8 mouse cellular contexts compared by ENCODE assay signal in the genomic region with DNA sequence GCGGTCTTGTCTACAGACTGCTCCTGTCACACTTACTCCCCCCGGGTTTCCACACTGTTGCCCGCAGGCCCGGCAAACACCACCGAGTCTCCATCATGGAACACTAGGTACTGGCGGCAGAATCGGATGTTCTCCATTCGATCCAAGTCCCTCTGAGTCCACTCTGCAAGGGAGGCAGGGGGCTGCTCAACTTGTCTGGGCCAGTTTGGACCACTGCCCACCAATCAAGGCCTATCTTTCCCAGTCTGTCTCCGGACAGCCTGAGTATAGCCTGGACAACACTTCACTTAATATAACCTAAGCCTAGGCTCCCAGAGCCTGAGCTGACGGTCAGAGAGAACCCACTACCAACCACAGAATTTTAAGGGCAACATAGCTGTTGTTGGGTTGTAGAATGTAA. TPM values are rescaled to one million over a fixed set of nuclear protein-coding genes. Genes with fewer than 3 reads are reported as not detected.
A peak's percentile ranks its signal among the peaks of the same experiment; 100 is the strongest.
DNase-seq lines count a peak whose midpoint lies in the region; ATAC-seq and TF ChIP-seq lines count a peak whose summit lies in the region.

No protein-coding gene starts in this region.

- peak overlapping the region; percentile 68; the same call in 1 of the 2 replicates for H3K27ac ChIP-seq in heart, embryonic 11.5 days (ENCODE audit: low read depth, low read length)
- H3K27ac ChIP-seq in CH12.LX (ENCODE audit: insufficient read depth, low read depth): no peak overlapping the region
- H3K27ac ChIP-seq in forebrain, embryonic 14.5 days (ENCODE audit: low read depth, low read length): no peak overlapping the region
- peak overlapping the region; percentile 98 for H3K27ac ChIP-seq in liver, postnatal 0 days (ENCODE audit: low read depth)

- no peaks in the 10 kb centered on the region for H3K9me3 ChIP-seq in heart, embryonic 11.5 days (replicated peaks; ENCODE audit: control insufficient read depth, low read length)
- no peaks in the 10 kb centered on the region for H3K9me3 ChIP-seq in CH12.LX (replicated peaks; ENCODE audit: low read length)
- H3K9me3 ChIP-seq in forebrain, embryonic 14.5 days (replicated peaks; ENCODE audit: control insufficient read depth, low read length): no peaks in the 10 kb centered on the region
- no peaks in the 10 kb centered on the region for H3K9me3 ChIP-seq in liver, postnatal 0 days (ENCODE audit: low read length)

- no peak for TF ChIP-seq POLR2A in CH12.LX (IDR thresholded peaks at IDR 0.05; ENCODE audit: low read depth, low read length)

- peak overlapping the region; percentile 91 for H3K4me3 ChIP-seq in heart, embryonic 11.5 days (ENCODE audit: low read depth, low read length)
- H3K4me3 ChIP-seq in CH12.LX (replicated peaks in 1 of 3; ENCODE audit: low read depth in 2 of 3, low read length in 2 of 3, poor library complexity in 1 of 3): peak overlapping the region; percentile 67 to 89 (median 87)
- H3K4me3 ChIP-seq in forebrain, embryonic 14.5 days (ENCODE audit: low read depth, low read length): peak overlapping the region; percentile 57
- peak overlapping the region; percentile 76 for H3K4me3 ChIP-seq in liver, postnatal 0 days (ENCODE audit: low read depth, low read length)

- in situ Hi-C loops in CH12.LX (cut with MboI; ENCODE audit: low pct_ligation_motif_present, low pct_unique_long_range_greater_than_20kb, low sequenced_read_pairs): no loop called here

- no peaks in the 10 kb centered on the region for H3K27me3 ChIP-seq in heart, embryonic 11.5 days (ENCODE audit: control insufficient read depth, insufficient read depth, low read length)
- H3K27me3 ChIP-seq in CH12.LX (replicated peaks): no peaks in the 10 kb centered on the region
- no peaks in the 10 kb centered on the region for H3K27me3 ChIP-seq in forebrain, embryonic 14.5 days (replicated peaks; ENCODE audit: control insufficient read depth, insufficient read depth, low read length)
- H3K27me3 ChIP-seq in liver, postnatal 0 days (ENCODE audit: insufficient read depth, low read length): no peaks in the 10 kb centered on the region

- no peak for TF ChIP-seq CTCF in CH12.LX (conservative IDR thresholded peaks at IDR 0.05 in 1 of 2, IDR thresholded peaks at IDR 0.05 in 1 of 2; ENCODE audit: low read depth in 2 of 2, low read length in 2 of 2)
- no peak for TF ChIP-seq CTCF in liver, postnatal 0 days (IDR thresholded peaks at IDR 0.05; ENCODE audit: low read depth)

- dilution Hi-C loops in CH12.LX (cut with MboI; ENCODE audit: extremely low pct_ligation_motif_present, extremely low pct_unique_long_range_greater_than_20kb, low sequenced_read_pairs): no loop called here

- TF ChIP-seq EP300 in CH12.LX (IDR thresholded peaks at IDR 0.05; ENCODE audit: low read length): no peak
- no peak for TF ChIP-seq EP300 in liver, postnatal 0 days (IDR thresholded peaks at IDR 0.05; ENCODE audit: low read depth)

- WGBS in heart, embryonic 11.5 days (ENCODE audit: insufficient replicate concordance): 63% methylated on average over 10 of the region's 10 CpGs
- WGBS in forebrain, embryonic 14.5 days: 71% methylated on average over 10 of the region's 10 CpGs
- WGBS in liver, postnatal 0 days (ENCODE audit: insufficient replicate concordance): 63% methylated on average over 10 of the region's 10 CpGs

- peaks cover 9% of the 10 kb centered on the region for H3K79me2 ChIP-seq in CH12.LX (replicated peaks; ENCODE audit: control insufficient read depth, extremely low read depth, insufficient read depth, poor library complexity, severe bottlenecking)

- no peak for ATAC-seq in heart, embryonic 11.5 days (replicated peaks; ENCODE audit: insufficient number of reproducible peaks, low FRiP score, low TSS enrichment)
- ATAC-seq in forebrain, embryonic 14.5 days: no peak
- no peak for ATAC-seq in liver, postnatal 0 days

- peaks cover 24% of the 10 kb centered on the region; the same call in 1 of the 2 replicates for H3K4me1 ChIP-seq in heart, embryonic 11.5 days (ENCODE audit: control insufficient read depth, insufficient read depth, low read length)
- peaks cover 5 to 33% of the 10 kb centered on the region in 2 experiments for H3K4me1 ChIP-seq in CH12.LX (ENCODE audit: control insufficient read depth in 1 of 2, insufficient read depth in 2 of 2)
- H3K4me1 ChIP-seq in forebrain, embryonic 14.5 days (ENCODE audit: control insufficient read depth, insufficient read depth, low read length): peaks cover 6% of the 10 kb centered on the region
- H3K4me1 ChIP-seq in liver, postnatal 0 days (ENCODE audit: insufficient read depth): peaks cover 31% of the 10 kb centered on the region

- H3K4me2 ChIP-seq in heart, embryonic 11.5 days: peak overlapping the region; percentile 96
- H3K4me2 ChIP-seq in CH12.LX (ENCODE audit: insufficient read depth, low read depth, poor library complexity, severe bottlenecking): peak overlapping the region; percentile 72
- H3K4me2 ChIP-seq in forebrain, embryonic 14.5 days (ENCODE audit: low read length): peak overlapping the region; percentile 97
- peak overlapping the region; percentile 92 for H3K4me2 ChIP-seq in liver, postnatal 0 days (ENCODE audit: low read depth, low read length)

- TF ChIP-seq RAD21 in CH12.LX (IDR thresholded peaks at IDR 0.05; ENCODE audit: low read depth, low read length): no peak

- DNase-seq in heart, adult 8-10 months (ENCODE audit: low spot score): no peak
- DNase-seq in CH12.LX (ENCODE audit: extremely low read depth): no peak
- no peak for DNase-seq in forebrain, embryonic 14.5 days (ENCODE audit: low spot score)
- no peak for DNase-seq in liver, postnatal 0 days
- DNase-seq in frontal cortex, adult 2 months (ENCODE audit: extremely low spot score in 1 of 2, low spot score in 1 of 2): no peak
- no peak for DNase-seq in thymus, postnatal 4 days
- DNase-seq in thymus, postnatal 0 days (ENCODE audit: low spot score): no peak

- H3K9ac ChIP-seq in heart, embryonic 11.5 days (ENCODE audit: low read depth, low read length): peak overlapping the region; percentile 91
- peak overlapping the region; percentile 64 for H3K9ac ChIP-seq in CH12.LX (ENCODE audit: insufficient read depth, low read depth)
- H3K9ac ChIP-seq in forebrain, embryonic 14.5 days (ENCODE audit: low read length): peak overlapping the region; percentile 72
- peak overlapping the region; percentile 92 for H3K9ac ChIP-seq in liver, postnatal 0 days (replicated peaks)

- peaks cover 17% of the 10 kb centered on the region for H3K36me3 ChIP-seq in heart, embryonic 11.5 days (ENCODE audit: control insufficient read depth, insufficient read depth, low read length)
- H3K36me3 ChIP-seq in CH12.LX (replicated peaks in 1 of 2; ENCODE audit: control insufficient read depth in 1 of 2, insufficient read depth in 1 of 2, low read length in 1 of 2): peaks cover 41 to 58% of the 10 kb centered on the region in 2 experiments
- H3K36me3 ChIP-seq in forebrain, embryonic 14.5 days (ENCODE audit: control insufficient read depth, insufficient read depth, low read length): peaks cover 44% of the 10 kb centered on the region
- peaks cover 44% of the 10 kb centered on the region for H3K36me3 ChIP-seq in liver, postnatal 0 days (replicated peaks; ENCODE audit: insufficient read depth, low read length)

RNA-seq across cellular contexts. Expression of a gene that starts 0.8 kb away (rescaled TPM):
- 64.5 and 70.7 TPM in 2 replicates for polyA plus RNA-seq in heart, embryonic 11.5 days (2014; fragmentation: Nextera tagmentation; extraction: Ambion mirVana)
- 10 to 100 TPM; 38.5 to 49.0 (median 44.9) TPM for total RNA-seq in heart, adult 8-10 months (2022)
- total RNA-seq in CH12.LX (2012; rRNA removed) (69.5 and 75.6 TPM in 2 replicates), CH12.LX (2014; rRNA removed) (28.8 and 36.2 TPM in 2 replicates)
- 53.2 and 66.6 TPM in 2 replicates for polyA plus RNA-seq in CH12.LX (2012; ENCODE audit: insufficient read length, low read depth)
- polyA plus RNA-seq in forebrain, embryonic 14.5 days (2014; fragmentation: Nextera tagmentation; extraction: Ambion mirVana): 39.1 and 43.0 TPM in 2 replicates
- 67.7 and 75.2 TPM in 2 replicates for polyA plus RNA-seq in liver, postnatal 0 days (2015; fragmentation: Nextera tagmentation; extraction: Ambion mirVana)
- 32.7 and 32.9 TPM in 2 replicates for polyA plus RNA-seq in frontal cortex, adult 2 months (2012; rRNA removed)
- polyA plus RNA-seq in thymus, postnatal 0 days (2015; fragmentation: Nextera tagmentation; extraction: Ambion mirVana): 48.0 and 51.4 TPM in 2 replicates

RNA-seq across cellular contexts. Expression of a gene that starts 10.4 kb away (rescaled TPM):
- polyA plus RNA-seq in heart, embryonic 11.5 days (2014; fragmentation: Nextera tagmentation; extraction: Ambion mirVana): 23.4 and 27.2 TPM in 2 replicates
- total RNA-seq in heart, adult 8-10 months (2022): 100 to 1,000 TPM; 103 to 132 (median 110) TPM
- total RNA-seq in CH12.LX (2012; rRNA removed) (28.8 and 32.3 TPM in 2 replicates), CH12.LX (2014; rRNA removed) (6.6 and 10.0 TPM in 2 replicates)
- polyA plus RNA-seq in CH12.LX (2012; ENCODE audit: insufficient read length, low read depth): 40.4 and 50.0 TPM in 2 replicates
- polyA plus RNA-seq in forebrain, embryonic 14.5 days (2014; fragmentation: Nextera tagmentation; extraction: Ambion mirVana): 37.5 and 42.7 TPM in 2 replicates
- 45.2 and 50.1 TPM in 2 replicates for polyA plus RNA-seq in liver, postnatal 0 days (2015; fragmentation: Nextera tagmentation; extraction: Ambion mirVana)
- polyA plus RNA-seq in frontal cortex, adult 2 months (2012; rRNA removed): 87.8 and 92.0 TPM in 2 replicates
- 27.9 and 37.9 TPM in 2 replicates for polyA plus RNA-seq in thymus, postnatal 0 days (2015; fragmentation: Nextera tagmentation; extraction: Ambion mirVana)

RNA-seq across cellular contexts. Expression of a gene that starts 13.3 kb away (rescaled TPM):
- polyA plus RNA-seq in heart, embryonic 11.5 days (2014; fragmentation: Nextera tagmentation; extraction: Ambion mirVana): 1.4 and 1.8 TPM in 2 replicates
- total RNA-seq in heart, adult 8-10 months (2022): under 1 TPM in 1 of 4 experiments, not detected in 3; 0.14 TPM
- total RNA-seq in CH12.LX (2012; rRNA removed) (33.2 and 59.6 TPM in 2 replicates), CH12.LX (2014; rRNA removed) (16.9 and 19.6 TPM in 2 replicates)
- 19.7 and 21.4 TPM in 2 replicates for polyA plus RNA-seq in CH12.LX (2012; ENCODE audit: insufficient read length, low read depth)
- polyA plus RNA-seq in forebrain, embryonic 14.5 days (2014; fragmentation: Nextera tagmentation; extraction: Ambion mirVana): not detected in 2 replicates
- polyA plus RNA-seq in liver, postnatal 0 days (2015; fragmentation: Nextera tagmentation; extraction: Ambion mirVana): 81.4 and 93.0 TPM in 2 replicates
- 0.04 and 0.19 TPM in 2 replicates for polyA plus RNA-seq in frontal cortex, adult 2 months (2012; rRNA removed)
- polyA plus RNA-seq in thymus, postnatal 0 days (2015; fragmentation: Nextera tagmentation; extraction: Ambion mirVana): 1.5 and 3.1 TPM in 2 replicates

RNA-seq across cellular contexts. Expression of a gene that starts 40.6 kb away (rescaled TPM):
- polyA plus RNA-seq in heart, embryonic 11.5 days (2014; fragmentation: Nextera tagmentation; extraction: Ambion mirVana): 1.1 and 1.9 TPM in 2 replicates
- total RNA-seq in heart, adult 8-10 months (2022): 1 to 10 TPM; 1.3 to 3.1 (median 1.6) TPM
- 2.0 and 3.1 TPM in 2 replicates for total RNA-seq in CH12.LX (2012; rRNA removed)
- total RNA-seq in CH12.LX (2014; rRNA removed): 1.7 and 2.2 TPM in 2 replicates
- 3.3 and 4.4 TPM in 2 replicates for polyA plus RNA-seq in CH12.LX (2012; ENCODE audit: insufficient read length, low read depth)
- polyA plus RNA-seq in forebrain, embryonic 14.5 days (2014; fragmentation: Nextera tagmentation; extraction: Ambion mirVana): 2.2 and 2.3 TPM in 2 replicates
- polyA plus RNA-seq in liver, postnatal 0 days (2015; fragmentation: Nextera tagmentation; extraction: Ambion mirVana): 0.59 and 0.86 TPM in 2 replicates
- polyA plus RNA-seq in frontal cortex, adult 2 months (2012; rRNA removed): 1.4 and 1.6 TPM in 2 replicates
- 1.7 and 2.0 TPM in 2 replicates for polyA plus RNA-seq in thymus, postnatal 0 days (2015; fragmentation: Nextera tagmentation; extraction: Ambion mirVana)

RNA-seq across cellular contexts. Expression of a gene that starts 44.5 kb away (rescaled TPM):
- 24.0 and 24.5 TPM in 2 replicates for polyA plus RNA-seq in heart, embryonic 11.5 days (2014; fragmentation: Nextera tagmentation; extraction: Ambion mirVana)
- total RNA-seq in heart, adult 8-10 months (2022): 1 to 10 TPM; 7.3 to 9.6 (median 9.0) TPM
- total RNA-seq in CH12.LX (2012; rRNA removed): 20.9 and 33.4 TPM in 2 replicates
- 17.9 and 18.4 TPM in 2 replicates for total RNA-seq in CH12.LX (2014; rRNA removed)
- 19.2 and 21.8 TPM in 2 replicates for polyA plus RNA-seq in CH12.LX (2012; ENCODE audit: insufficient read length, low read depth)
- polyA plus RNA-seq in forebrain, embryonic 14.5 days (2014; fragmentation: Nextera tagmentation; extraction: Ambion mirVana): 18.5 and 20.0 TPM in 2 replicates
- polyA plus RNA-seq in liver, postnatal 0 days (2015; fragmentation: Nextera tagmentation; extraction: Ambion mirVana): 12.2 and 12.6 TPM in 2 replicates
- 13.7 and 37.5 TPM in 2 replicates for polyA plus RNA-seq in frontal cortex, adult 2 months (2012; rRNA removed)
- polyA plus RNA-seq in thymus, postnatal 0 days (2015; fragmentation: Nextera tagmentation; extraction: Ambion mirVana): 29.9 TPM in 2 replicates

Comparison
In these comparisons a context has a peak if more than half of its experiments do, and no peak if none do; other contexts are left out.
1. H3K27ac ChIP-seq: peak in heart, embryonic 11.5 days (single experiment) and liver, postnatal 0 days (single experiment); none in CH12.LX (single experiment) and forebrain, embryonic 14.5 days (single experiment).
2. Peak in every context shown above with its lines, with median percentiles within 50 percentile points of each other: H3K4me2 ChIP-seq, H3K4me3 ChIP-seq and H3K9ac ChIP-seq.